Mouse (Mus musculus) liver, postnatal 0 days (tissue): Measurements from ENCODE around the gene Dhx33.

Source experiments
- CTCF ChIP-seq: sonication (generic); IDR thresholded peaks from 2 replicates; pipeline ENCODE4 v1.5.1; 2016; ENCODE audit warnings: antibody characterized with exemption, low read depth
- EP300 ChIP-seq: IDR thresholded peaks from 2 replicates; pipeline ENCODE4 v1.6.1; 2016; ENCODE audit warnings: antibody characterized with exemption, low read depth, mild to moderate bottlenecking

- TF ChIP-seq CTCF (no peak), EP300 (no peak)
Observed at GRCm38 (mm10) chr11:71007026-71007425, 2.8 kb upstream of the Dhx33 start.
